Mouse (Mus musculus): Measurements from ENCODE around the gene Cfap43.

- TF ChIP-seq JUND (conservative IDR thresholded peaks at IDR 0.05; ENCODE audit: low read depth, low read length) (no peak), CTCF (conservative IDR thresholded peaks at IDR 0.05 in 1 of 2, IDR thresholded peaks at IDR 0.05 in 1 of 2; ENCODE audit: low read depth in 2 of 2, low read length in 2 of 2) (no peak)
These were observed 42.8 kb downstream of the Cfap43 start for GRCm38 (mm10) chr19:47876252-47876651.
